Mouse (Mus musculus) v-Abl transformed pro-B cells (cell line): ENCODE results near the gene Efcab10.

Source experiments
- in situ Hi-C, 2 experiments: fragments of 400-800 bp; cut with MboI; formaldehyde crosslinking; loops; one replicate each; pipeline ENCODE4 v1.15.1; 2025; ENCODE audit not compliant: unreplicated experiment in 2 of 2

The Efcab10 gene

DNA sequence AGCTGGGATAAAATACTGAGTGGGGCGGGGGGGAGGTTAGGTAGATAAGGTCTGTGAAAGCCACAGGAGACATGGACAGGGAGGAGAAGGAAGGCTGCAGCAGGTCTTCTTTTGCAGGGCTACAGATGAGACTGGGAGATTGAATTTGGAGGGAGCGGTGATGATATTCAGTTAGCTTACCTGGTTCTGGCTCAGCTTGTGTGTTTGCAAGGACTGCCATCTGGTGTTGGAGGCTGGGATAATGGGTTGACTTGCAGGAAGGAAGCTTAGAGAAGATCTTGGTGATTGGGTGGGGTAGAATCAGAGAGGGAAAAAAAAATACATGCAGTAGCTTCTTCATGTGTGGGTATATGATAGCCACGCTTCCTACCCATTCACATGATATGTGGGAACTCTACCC is 29.7 kb downstream of the Efcab10 start:
- in situ Hi-C loops: loop anchor here in 1 of 2 experiments (5.0 kb wide), 2 partner anchors 37 to 397 kb away; no protein-coding TSS in a partner anchor

DNA sequence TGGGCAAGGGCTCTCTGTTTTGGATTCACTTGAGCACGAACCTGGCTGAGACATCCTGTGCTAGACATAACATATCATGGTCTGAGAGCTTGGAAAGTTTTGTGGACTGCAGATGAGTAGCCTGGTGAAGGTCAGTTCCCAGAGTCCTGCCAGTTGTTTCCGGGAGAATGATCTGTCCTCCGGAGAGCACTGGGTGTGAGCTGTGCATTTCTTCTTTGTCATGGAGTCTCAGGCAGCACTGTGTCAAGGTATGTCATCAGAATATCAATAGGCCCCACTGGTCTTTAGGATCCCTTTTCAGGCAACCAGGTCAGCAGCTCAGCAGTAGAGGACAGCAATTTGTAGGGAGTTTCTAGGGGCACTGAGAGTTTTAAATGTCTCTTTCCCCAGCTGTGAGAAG is 32.6 kb downstream of the Efcab10 start:
- in situ Hi-C loops: loop anchor here in 1 of 2 experiments (25.0 kb wide), 1 partner anchor 1635 kb away; no protein-coding TSS in a partner anchor

DNA sequence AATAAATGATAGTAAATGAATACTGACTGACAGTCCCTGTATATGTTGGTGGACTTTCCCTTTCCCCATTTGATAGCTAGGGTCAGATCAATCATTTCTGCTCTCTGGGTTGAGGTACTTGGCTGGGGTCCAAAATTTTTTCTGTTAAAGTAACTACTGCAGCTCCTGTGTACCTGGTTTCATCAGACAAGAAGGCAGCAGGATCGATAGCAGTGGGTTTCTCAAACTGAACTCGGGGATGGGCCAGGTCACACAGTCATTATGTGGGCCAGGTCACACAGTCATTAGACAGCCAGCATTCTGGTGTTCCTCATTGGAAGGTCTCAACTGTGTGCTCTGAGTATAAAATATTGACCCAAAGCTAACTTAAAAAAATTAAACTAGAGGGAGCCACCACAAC is 33.1 kb downstream of the Efcab10 start:
- in situ Hi-C loops: loop anchor here in 1 of 2 experiments (25.0 kb wide), 1 partner anchor 1635 kb away; no protein-coding TSS in a partner anchor

DNA sequence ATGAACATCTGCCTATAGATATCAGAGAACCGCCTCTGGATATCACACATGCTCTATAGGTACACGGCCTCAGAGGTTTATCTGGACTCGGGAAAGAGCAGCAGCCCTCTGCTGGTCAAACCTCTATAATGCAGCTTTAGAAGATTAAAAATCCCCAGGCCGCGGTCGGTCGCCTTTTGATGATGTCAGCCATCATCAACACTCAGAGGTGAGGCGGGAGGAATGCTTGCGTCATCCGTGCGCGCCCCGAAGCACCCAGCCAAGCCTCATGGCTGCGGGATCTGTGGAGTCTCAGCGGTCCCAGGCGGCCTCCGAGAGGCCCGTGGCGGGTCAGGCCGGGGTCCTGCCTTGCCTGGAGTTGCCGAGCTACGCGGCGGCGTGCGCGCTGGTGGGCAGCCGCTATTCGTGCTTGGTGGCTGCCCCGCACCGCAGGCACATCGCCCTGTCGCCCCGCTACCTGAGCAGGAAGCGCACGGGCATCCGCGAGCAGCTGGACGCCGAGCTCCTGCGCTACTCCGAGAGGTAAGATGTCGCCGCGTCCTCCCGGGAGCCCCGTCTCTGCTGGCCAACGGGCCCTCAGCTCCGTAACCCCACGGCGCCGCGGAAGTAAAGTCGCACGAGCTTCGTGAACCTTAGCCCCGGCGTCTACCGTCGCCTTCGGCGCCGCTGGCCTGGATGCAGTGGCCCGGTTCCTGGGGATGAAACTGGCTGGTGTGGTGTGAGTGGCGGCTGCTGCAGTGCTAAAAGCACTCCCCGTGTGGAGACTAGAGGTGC is 34.9 kb downstream of the Efcab10 start, which contains the start of gene Twistnb:
Twistnb (plus strand) TSS at position 249 of the 774 bp plus-strand sequence.
- in situ Hi-C loops: loop anchor here in 1 of 2 experiments (25.0 kb wide), 1 partner anchor 1633 kb away; no protein-coding TSS in a partner anchor

DNA sequence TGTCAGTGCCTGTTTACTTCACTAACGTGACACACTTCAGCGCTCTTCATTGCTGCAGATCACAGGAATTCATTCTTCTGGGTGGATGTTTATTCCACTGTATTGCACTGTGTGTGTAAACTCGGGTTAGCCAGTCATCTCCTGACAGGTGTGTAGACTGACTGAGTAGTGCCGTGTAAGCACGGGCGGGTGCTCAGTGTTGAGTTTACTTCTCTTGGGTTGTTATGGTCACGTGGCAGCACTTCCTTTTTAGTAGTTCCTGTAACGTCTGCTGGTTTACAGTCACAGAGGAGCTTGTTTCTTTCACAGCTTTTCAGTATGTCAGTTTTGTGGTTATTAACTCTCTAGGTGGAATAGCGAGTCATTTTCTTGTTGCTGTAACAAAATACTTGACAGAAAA is 39.2 kb downstream of the Efcab10 start:
- in situ Hi-C loops: loop anchor here in 1 of 2 experiments (25.0 kb wide), 1 partner anchor 1628 kb away; no protein-coding TSS in a partner anchor

DNA sequence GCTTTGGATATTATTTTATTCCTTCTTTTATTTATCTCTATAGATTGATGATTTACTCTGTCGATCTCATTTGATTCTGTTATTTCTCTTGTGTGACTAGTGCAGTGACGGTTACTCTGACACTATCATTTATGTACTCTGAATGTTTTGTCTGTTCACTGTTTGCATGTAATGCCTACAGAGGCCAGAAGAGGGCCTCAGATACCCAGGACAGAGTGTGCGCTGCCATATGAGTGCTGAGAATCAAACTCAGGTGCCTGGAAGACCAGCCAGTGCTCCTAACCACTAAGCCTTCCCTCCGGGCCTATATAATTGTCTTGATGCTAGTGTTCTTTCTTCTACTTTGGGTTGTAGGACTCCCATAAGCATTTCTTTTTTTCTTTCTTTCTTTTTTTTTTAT is 40.1 kb downstream of the Efcab10 start:
- in situ Hi-C loops: loop anchor here in 1 of 2 experiments (25.0 kb wide), 1 partner anchor 1628 kb away; no protein-coding TSS in a partner anchor
